Mouse (Mus musculus) liver, embryonic 14.5 days (tissue): ENCODE results near the gene Grip1.

Experiments
- CTCF ChIP-seq: IDR thresholded peaks from 2 replicates; pipeline ENCODE4 v1.5.1; 2016; ENCODE audit warnings: antibody characterized with exemption, low read depth, control low read depth
- EP300 ChIP-seq: IDR thresholded peaks from 2 replicates; pipeline ENCODE4 v1.6.1; 2016; ENCODE audit warnings: antibody characterized with exemption, low read depth

DNA sequence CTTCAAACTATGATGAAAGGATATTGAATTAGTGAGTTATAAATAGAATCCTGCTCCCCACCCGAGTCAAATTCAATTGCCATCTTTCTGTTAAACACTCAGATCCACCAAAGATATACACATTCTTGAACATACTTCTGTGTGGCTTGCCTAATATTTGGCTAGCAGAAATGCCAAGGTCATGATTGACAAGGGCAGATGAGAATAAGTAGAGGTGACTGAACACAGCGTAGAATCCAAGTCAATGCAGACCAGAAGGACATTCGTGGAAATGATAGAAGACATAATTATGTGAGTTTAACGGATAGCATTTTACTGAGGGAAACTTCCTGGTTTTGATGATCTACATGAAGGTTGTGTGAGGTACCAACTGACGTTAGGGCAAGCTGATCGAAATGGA lies 153.9 kb downstream of the Grip1 start:
- TF ChIP-seq CTCF (no peak), EP300 (no peak)
